Mouse (Mus musculus) ES-Bruce4 (cell line): Measurements from ENCODE around the gene Nat8f2.
"Not testable (repeated sequence)": the region's sequence is repeated elsewhere in the genome, so short reads cannot be mapped to it uniquely, and the experiment has no call there.

Source experiments
- CTCF ChIP-seq: IDR thresholded peaks from one replicate; pipeline ENCODE4 v1.8.1; 2011; ENCODE audit warnings: low read depth, low read length
- POLR2A ChIP-seq: IDR thresholded peaks from one replicate; pipeline ENCODE4 v1.8.1; 2011; ENCODE audit warnings: low read length; ENCODE audit not compliant: insufficient read depth

DNA sequence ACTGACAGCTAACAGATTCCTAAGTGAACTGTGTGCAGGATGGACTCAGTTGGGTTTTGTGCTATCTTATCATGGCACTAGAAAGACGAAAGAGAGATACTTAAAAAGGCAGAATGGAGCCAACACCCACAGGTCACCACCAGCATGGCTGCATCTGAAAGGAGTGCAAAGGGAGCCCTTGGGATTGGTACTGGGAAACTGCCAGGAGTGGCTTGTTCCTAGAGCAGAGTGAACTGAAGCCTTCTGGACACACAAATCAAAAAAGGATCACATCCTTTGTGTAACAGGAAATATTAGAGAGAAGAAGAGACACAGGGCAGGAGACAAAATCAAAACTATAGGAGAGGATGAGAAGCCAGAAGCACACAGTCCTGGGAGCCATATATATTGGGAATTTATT, 2.0 kb downstream of the Nat8f2 start:
- TF ChIP-seq POLR2A, CTCF: not testable (repeated sequence)
